Mouse (Mus musculus): ENCODE measurements around the gene Nubpl.
"Not testable (repeated sequence)": the region's sequence is repeated elsewhere in the genome, so short reads cannot be mapped to it uniquely, and the experiment has no call there.

The Nubpl gene

DNA sequence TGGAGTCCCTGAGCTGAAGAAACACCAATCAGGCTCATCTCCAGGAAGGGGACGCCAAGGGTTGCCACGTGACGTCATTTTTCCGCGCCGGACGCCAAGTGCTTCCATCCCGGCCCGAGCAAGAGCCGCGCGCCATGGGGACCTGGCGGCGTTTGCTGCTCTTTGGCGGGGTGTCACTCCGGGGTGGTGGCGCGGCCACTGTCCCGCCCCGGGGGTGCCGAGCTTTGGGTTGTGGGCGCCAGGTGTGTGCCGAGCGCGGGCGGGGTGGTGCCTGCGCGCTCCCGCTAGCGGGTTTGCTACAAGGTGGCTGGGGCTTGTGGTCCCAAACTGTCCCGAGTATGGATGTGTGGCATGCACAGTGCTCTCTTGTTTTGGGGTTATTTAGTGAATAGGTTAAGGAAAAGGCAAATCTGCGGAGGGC lies at the start of gene Nubpl:
Gene Nubpl (plus strand): TSS at position 88 of the 421 bp plus-strand sequence.
- DNase-seq (ENCODE audit: low spot score in 2 of 2) = peak; percentile 89 to 95

DNA sequence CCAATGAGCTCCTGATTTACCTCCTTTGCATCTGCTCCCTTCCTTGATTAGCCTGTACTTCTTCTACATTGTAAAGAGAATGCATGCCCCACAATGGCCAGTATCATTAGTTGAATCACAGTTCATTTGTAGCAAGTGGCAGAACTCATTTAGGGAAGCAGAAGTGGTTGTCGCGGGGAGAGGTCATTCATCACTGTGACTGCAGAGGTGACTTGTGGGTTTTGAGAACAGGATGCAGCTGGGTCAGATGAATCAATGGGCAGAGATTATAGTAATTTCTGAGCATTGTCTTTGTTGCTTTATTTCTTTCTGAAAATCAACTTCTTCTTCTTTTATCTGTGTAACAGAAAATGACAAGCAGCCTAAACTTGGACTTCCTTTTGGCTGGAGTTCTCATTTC lies 48.2 kb upstream of the Nubpl start:
- DNase-seq (ENCODE audit: low spot score in 2 of 2) = no peak

DNA sequence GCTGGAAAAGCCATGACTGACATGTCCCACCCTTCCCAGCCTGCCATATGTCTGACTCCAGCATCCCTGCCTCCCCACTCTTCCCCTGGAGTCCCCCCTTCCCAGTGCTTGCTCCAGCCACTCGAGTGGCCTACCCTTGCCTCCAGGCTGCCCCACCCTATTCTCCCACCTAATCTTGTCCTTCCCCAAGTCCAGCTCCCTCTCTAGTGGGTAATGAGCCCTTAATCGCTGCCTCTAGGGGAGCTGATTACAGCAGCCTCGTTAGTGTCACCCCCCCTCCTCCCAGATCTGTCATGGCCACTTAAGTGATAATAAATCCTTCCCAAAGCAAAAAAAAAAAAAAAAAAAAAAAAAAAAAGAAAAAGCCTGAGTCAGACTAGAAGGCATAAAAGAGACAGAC lies 18.2 kb upstream of the Nubpl start:
- not testable (repeated sequence) for DNase-seq (ENCODE audit: low spot score in 2 of 2)

DNA sequence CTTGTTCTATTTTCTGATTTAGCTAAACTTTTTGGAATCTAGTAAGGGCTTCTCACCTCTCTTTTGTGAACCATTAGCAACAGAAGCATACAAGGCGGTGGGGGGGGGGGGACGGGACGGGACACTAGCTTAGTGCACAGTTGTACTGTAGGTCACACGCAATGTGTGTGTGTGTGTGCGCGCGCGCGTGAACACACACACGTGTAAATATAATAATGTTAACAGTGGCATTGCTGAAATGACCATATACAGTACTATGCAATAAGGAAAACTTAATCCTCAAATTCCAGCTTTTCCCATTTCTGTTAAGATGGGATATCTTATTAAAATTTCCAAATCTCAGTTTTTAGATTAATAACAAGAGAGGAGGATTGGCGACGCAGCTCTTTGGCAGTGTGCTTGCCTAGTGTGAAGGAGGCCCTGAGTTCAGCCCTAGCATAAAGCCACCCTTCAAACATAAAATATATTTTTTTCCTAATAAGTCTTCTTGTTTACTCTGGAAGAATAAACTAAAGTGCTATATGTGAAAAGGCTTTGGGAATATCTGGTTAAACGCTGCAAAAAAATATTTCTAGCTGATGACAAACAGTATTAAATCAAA lies 388 bp upstream of the Nubpl start:
- no peak for DNase-seq (ENCODE audit: low spot score in 2 of 2)

DNA sequence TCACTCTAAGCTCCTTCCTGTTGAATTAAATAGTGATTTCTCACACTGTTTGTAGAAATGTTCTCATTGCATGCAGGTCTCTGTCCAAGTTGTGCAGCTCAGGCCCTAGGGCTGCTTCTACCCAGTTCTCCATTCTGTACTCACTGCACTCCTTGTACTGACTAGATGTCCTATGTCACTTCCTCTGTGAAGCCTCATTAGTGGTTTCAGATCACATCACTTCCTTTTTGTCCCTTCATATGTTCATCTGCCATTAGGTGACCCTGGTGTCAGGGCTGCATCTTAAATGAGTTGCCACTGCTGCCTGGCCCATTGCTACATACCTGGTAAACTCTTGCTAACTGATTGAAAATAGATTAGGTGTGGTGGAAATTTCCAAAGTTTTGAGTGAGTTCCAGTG lies 22.7 kb downstream of the Nubpl start:
- DNase-seq (ENCODE audit: low spot score in 2 of 2) = no peak

DNA sequence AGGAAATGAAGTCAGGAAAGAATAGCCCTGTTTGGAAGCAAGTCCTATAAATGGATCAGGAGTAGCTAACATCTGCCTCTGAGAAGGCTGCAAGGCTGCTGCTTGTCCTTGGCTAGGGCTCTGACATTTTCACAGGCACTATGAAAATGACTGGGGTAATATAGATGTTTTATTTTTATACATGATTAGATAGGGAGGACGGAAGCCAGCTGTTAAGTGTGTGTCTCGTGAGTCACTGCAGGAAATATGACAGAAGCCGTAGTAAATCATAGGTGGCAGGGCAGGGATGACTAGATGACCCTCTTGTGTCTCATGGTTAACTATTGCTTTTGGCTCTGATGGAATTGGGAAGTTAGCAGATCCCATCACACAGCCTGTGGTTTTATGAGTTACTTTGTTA lies 28.9 kb downstream of the Nubpl start:
- DNase-seq (ENCODE audit: low spot score in 2 of 2) = no peak

DNA sequence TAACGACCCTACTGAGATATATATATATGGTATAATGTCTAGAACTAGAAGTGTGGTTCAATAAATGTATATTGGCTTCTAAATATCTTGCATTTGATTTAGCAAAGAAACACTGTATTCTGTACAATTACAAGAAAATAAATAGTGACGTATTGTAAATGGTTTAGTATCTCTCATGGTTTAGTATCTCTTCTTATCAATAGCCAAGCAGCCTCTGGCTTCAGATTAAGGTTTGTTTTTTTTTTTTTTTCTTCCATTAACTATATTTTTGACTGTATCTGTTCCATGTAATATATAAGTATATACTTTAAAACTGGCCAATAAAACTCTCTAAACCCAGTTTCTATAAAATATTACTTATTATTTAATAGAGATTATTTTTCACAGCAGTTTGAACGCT lies 31.5 kb downstream of the Nubpl start:
- DNase-seq (ENCODE audit: low spot score in 2 of 2) = no peak

DNA sequence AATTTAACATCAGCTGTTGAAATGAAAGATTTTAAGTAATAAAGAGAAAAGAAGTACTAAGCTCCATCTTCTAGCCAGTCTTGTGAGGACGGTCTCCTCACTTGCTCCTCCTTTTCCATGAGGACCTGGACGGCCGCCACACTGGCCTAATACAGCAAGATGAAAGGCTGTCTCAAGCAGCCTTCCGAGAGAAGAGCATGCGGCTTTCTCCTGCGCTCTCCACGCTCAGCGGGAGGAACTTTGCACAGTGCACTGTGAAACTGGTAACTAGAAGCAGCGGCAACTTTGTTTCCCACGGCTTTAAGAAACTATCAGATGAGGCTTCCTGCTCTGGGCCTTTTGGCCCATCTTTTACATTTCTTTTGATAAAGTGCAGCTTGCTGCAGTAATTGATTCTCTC lies 34.7 kb downstream of the Nubpl start:
- DNase-seq (ENCODE audit: low spot score in 2 of 2) = no peak

DNA sequence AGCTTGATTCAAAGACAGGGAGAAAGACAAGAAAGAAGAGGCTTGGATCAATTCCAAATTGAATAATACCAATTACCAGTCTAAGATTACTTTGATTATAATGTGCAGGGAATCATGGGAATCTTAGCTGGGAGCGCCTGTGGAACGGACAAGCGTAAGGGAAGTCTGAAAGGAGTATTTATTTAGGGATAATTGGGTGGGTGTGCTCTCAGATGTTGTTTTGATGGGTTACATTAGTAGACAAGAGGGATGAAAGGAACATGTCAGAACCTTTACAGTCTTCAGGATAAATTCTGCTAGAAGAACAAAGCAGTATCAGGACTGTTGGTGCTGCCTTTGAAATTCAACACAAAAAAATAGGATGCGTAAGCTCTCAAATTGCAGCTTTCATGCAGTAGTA lies 40.8 kb downstream of the Nubpl start:
- no peak for DNase-seq (ENCODE audit: low spot score in 2 of 2)

DNA sequence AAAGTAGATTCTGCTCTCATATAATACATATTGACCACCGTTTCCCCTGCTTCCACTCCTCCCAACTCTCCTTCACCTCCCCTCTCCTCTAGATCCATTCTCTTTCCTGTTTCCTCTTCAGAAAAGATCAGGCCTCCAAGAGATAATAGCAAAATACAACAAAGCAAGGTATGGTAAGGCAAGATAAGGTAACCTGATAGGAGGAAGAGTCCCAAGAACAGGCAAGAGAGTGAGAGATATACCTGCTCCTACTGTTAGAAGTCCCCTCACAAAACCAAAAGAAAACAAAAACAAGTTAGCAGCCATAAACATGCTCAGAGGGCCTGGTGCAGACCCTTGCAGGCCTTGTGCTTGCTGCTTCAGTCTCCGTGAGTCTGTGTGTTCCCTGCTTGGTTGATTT lies 49.1 kb downstream of the Nubpl start:
- no peak for DNase-seq (ENCODE audit: low spot score in 2 of 2)

DNA sequence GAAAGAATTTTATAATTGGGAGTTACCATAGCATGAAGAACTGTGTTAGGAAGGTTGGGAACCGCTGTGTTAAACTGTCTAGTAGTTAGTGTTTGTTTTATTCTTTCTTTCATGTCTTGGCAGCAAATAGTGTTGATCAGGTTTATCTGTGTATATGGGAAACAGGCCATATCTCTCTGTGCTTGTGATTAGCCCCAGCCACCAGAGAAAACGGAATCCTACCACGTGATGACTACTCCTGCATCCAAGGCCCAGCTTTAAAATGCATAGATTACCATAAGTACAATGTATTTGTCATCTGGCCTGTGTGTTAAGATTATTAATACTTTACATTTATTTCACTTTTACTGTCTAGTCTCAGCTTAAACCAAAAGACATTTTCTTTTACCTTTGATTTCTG lies 51.9 kb downstream of the Nubpl start:
- no peak for DNase-seq (ENCODE audit: low spot score in 2 of 2)

DNA sequence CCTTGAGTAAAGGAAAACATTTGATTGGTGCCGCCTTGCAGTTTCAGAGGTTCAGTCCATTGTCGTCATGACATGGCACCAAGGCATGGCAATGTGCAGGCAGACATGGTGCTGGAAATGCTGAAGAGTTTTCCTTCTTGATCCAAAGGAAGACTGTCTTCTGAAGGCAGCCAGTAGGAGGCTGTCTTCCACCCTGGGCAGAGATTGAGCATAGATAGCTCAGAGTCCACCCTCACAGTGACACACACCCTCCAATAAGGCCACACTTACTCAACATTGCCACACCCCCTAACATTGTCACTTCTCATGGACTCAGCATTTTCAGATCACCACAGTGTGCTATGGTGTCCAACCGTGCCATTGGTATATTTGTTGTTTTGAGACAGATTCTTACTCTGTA lies 54.5 kb downstream of the Nubpl start:
- DNase-seq (ENCODE audit: low spot score in 2 of 2) = no peak

DNA sequence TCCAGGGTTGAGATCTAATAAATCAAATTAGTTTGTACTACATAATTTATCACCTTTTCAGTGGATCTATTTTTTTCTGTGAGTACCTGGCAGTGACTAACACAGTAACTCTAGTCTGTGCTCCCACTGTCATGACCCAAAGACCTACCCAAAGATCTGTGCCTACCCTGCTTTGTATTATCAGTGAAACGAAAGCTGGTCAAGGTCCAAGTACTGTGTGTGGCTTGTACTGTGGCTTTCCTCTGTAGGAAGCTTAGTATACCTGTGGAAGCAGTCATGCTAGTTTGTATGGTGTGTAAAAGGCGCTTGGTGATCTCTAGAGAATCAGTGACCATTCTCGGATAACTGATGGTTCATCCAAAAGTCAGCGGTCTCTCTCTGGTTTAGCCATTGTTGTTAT lies 57.4 kb downstream of the Nubpl start:
- no peak for DNase-seq (ENCODE audit: low spot score in 2 of 2)

DNA sequence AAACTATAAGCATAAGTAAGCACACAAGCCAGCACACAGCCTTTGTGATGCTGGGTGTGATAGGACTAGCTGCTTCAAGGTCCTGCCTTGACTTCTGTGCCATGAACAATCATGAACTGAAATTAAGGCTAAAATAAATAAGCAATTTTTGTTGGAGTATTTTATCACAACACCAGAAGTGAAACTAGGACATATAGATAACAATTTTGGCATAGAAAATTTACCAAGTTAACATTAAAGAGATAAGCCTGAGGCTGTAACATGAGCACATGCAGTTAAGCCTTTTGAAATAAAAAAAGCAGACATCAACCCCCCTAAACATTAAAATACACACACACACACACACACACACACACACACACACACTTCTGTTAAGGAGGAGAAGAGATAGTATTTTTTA lies 66.9 kb downstream of the Nubpl start:
- DNase-seq (ENCODE audit: low spot score in 2 of 2) = no peak

DNA sequence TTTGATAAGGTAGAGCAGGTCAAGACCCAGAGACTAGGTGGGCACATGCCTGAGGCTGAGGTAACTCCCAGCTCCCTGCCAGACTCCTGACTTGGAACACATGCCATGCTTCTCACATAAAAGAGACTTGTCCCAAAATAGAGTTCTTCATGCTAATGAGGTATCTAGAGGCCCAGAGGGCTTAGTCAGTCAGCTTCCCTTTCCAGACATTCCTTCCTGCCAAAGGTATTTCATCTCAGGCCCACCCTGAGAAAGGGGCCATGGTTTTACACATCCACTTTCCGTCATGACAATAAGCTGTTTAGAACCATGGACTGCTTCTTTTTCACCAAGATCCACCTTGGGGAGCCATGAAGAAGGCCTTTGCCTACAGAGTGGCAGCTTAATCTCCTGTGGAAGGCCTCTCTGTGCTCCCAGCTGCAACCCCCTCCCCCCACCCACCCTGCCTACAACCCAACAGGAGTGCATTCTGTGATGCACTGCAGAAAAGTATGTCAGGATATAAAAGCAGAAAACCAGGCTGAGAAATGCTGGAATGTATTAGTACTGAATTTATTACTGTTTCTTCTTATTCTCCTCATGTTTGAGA lies 88.8 kb downstream of the Nubpl start:
- DNase-seq (ENCODE audit: low spot score in 2 of 2) = no peak

DNA sequence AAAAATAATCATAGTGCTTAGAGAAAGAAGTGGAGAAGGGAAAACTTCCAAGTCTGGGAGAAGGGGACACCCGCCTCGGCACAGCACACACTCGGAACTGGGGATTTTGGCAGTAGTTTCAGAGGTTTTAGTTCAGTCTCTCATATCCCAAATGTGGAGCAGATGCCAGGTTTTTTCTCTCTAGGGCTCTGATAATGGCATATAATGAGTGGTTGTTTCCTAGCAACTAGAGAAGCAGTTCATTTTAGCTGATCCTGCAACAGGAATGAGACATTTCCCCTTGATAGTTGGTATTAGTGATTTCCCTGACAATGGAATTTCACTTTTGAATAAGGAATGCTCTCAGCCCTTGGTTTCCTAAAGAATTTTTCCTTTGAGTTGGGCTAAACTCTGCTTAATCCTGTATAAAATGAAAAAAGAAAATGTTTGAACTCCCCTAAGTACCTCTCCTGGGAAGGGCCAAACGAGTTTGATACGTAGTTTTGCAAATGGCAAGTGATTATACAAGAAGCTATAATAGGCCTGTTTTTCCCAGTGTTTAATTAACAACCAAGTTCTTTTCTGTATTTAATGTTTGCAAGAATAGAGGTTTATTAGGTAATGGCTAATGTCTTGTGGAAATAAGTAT lies 89.5 kb downstream of the Nubpl start:
- no peak for DNase-seq (ENCODE audit: low spot score in 2 of 2)

DNA sequence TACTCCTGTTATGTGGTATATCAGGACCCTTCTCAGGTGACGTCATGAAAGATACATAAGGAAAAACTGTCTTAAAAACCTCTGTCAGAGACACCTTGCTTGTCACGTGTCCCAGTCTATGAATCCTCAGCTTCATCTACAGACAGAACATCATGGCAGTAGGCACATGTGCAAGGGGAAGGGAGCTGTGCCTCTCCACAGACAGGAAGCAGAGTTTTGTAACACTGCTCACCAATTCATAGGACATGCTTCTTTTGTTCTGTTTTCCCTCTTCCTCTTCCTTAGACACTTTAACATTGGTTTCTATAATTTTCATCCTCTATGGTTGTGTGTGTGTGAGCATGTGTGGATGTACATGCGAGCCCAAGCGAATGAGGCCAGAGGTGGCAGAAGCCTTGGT lies 100.9 kb downstream of the Nubpl start:
- no peak for DNase-seq (ENCODE audit: low spot score in 2 of 2)

DNA sequence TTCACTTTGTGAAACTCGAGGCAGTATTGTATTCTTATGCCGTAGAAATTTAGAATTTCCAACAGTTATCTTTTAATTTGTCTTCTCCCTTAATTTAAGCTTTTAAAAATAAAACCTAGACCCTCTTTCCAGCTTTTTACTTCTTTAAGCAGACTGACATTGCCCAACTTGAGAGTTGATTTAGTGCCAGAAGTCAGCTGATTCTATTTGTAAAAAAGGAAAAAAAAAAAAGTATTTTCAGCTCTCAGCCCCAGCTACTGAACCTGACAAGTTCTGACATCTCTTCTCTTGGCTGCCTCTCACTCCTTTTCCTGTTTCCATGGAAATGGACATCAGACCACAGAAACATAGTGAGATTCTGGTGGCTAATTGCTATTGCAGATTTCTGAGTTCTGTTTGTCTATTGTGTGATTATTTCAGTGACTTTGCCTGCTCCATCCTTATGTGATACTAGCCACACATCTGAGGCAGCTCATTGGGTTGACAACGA lies 111.6 kb downstream of the Nubpl start:
- no peak for DNase-seq (ENCODE audit: low spot score in 2 of 2)

DNA sequence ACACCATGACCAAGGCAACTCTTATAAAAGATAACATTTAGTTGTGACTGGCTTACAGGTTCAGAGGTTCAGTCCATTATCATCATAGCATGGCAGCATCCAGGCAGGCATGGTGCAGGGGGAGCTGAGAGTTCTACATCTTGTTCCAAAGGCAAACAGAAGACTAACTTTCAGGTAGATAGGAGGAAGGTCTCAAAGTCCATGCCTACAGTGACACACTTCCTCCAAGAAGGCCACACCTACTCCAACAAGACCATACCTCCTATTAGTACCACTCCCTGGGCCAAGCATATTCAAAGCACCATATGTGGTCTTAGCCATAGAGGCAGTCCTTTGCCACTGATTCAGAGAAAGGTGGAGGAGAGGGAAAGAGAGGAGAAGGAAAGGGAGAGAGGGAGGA lies 113.6 kb downstream of the Nubpl start:
- no peak for DNase-seq (ENCODE audit: low spot score in 2 of 2)

DNA sequence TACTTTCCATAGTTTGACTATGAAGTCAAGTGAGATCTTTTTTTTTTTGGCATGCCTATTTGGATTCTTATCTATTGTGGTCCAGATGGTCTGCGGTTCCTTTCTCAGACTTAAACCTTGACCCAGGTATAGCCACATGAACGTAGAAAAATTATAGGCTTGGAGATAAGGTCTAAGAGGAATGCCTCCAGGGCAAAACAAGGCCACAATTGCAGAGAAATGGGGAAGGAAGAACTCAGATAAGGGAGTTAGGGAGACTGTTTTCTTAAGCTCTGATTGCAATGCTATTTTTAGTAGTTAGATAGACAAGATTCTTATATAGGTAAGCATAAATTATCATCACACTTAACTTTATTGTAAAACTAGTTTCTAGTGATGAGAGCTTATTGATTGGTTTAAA lies 117.3 kb downstream of the Nubpl start:
- DNase-seq (ENCODE audit: low spot score in 2 of 2) = no peak

DNA sequence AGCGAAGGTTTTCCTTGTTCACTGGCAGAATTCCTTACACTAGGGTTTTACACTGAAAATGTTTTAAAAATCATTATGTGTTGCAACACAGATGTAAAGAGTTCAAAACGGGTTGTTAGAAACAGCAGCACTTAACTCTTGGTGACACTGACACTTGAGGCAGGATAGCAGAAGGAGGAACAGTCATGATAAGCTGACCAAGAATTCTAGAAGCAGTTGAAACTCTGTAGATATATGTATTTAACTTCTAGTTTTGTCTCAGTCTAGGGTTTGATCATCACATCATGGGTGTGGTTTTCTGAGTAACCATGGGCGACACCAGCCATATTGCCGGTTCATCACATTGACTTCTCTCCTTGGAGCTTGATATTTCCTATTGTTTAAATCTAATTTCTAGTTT lies 127.4 kb downstream of the Nubpl start:
- no peak for DNase-seq (ENCODE audit: low spot score in 2 of 2)

DNA sequence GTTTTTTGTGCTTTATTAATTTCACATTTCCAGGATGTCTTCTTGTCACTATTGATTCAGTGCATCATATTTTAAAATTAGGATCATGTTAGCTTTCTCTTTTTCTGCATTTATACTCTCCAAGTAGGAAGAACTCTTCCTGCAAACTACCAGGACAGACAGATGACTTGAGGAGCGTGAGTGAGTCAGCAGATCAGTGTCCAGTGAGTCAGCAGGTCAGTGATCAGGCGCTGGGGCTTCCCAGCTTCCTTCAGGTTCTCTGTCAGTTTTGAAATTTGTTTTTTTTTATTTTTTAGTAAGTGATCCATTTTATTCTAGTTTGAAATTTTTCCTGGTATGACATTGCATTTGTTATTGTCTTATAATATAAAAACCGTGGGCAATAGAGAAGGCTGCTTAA lies 131.2 kb downstream of the Nubpl start:
- DNase-seq (ENCODE audit: low spot score in 2 of 2) = no peak

DNA sequence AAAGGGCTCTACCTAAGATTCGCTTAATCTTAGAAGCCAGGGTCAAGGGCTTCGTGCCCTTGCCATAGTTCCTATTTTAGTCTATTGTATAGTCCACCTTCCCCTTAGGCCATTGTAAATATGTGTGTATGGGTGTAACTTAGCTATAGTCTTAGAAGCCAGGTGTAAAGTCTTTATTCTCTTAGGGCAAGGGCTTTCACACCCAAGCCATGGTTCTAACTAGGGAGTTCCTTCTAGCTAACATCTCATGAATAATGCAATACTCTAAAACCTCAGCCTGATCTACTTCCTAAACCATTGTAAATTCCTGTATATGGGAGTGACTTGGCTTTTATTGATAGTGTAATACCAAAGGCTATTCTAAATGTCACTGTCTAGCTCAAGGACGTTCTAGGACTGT lies 134.4 kb downstream of the Nubpl start:
- DNase-seq (ENCODE audit: low spot score in 2 of 2) = not testable (repeated sequence)

DNA sequence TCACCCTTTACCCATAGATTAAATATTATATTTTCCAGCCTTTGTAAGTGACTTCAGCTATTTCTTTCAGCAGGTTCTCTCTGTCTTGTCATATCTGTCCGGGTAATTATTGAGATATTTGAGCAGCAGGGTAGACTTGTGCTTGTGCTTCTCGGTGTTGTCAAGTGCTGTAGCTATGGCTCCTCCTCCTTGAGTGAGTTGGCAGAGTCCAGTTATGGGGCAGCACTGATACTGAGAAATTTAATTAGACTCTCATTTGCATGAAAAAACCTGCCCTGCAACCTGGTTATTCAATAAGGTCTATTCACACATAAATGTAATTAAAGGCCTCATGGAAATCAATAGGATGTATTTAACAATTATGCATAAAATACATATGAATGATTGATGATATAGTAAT lies 145.2 kb downstream of the Nubpl start:
- no peak for DNase-seq (ENCODE audit: low spot score in 2 of 2)

All from thymus, postnatal 10 days (tissue).